Mouse (Mus musculus): ENCODE results near the gene Clip4. TPM values are rescaled to one million over a fixed set of nuclear protein-coding genes. Genes with fewer than 3 reads are reported as not detected.

Clip4 gene
- polyA plus RNA-seq, 1 experiment, result 8.0 TPM

GRCm38 (mm10) chr17:71816136-71816864 lies 48.0 kb downstream of the Clip4 start:
- DNase-seq, result no peak
- no peak for TF ChIP-seq CTCF (conservative IDR thresholded peaks at IDR 0.05; ENCODE audit: insufficient read depth, insufficient read length, low read depth, low read length)
- TF ChIP-seq POLR2A (IDR thresholded peaks at IDR 0.05; ENCODE audit: low read depth, low read length), result no peak
- Histone ChIP-seq H3K27ac (ENCODE audit: insufficient read depth, low read depth, low read length) (no peak overlapping the region), H3K27me3 (replicated peaks; ENCODE audit: control insufficient read depth, insufficient read depth, low read length) (no peaks in the 10 kb centered on the region), H3K36me3 (ENCODE audit: control insufficient read depth, insufficient read depth, low read length) (no peaks in the 10 kb centered on the region), H3K4me1 (ENCODE audit: control insufficient read depth, insufficient read depth, low read length) (no peaks in the 10 kb centered on the region), H3K4me3 (ENCODE audit: insufficient read depth, low read depth, low read length) (no peak overlapping the region)
- 67% methylated on average over 8 of the region's 8 CpGs for WGBS

DNA sequence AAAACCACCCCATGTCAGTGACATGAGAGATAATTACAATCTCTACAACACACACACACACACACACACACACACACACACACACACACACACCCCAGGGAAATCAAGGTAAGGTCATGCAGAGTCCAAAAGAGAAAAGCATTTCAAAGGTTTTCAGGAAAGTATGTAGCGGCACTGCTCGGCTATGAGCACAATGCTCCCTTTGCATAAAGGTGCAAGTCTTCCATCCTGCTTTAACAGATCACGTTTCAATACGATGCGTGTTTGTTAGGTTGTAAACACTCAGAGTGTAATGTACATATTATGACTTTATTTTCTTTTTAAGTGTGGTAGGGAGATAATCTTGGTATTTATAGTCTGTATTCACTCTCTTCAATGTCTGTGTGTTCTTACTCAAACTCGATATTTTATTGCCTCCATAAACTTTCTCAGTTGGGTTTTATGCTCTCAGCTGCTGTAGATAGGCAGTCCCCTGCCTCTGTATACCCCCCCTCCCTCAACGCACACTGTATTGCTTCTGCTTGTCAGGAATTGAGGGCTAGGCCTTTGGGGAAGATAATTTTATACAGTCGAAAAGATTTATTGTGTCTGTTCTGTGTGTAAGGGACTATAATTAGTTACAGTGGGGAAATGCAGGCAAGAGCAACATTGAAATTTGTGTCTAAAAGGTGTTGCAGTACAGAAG lies 55.5 kb downstream of the Clip4 start:
- H3K27ac ChIP-seq (ENCODE audit: insufficient read depth, low read depth, low read length), result no peak overlapping the region
- no peak overlapping the region for H3K4me3 ChIP-seq (ENCODE audit: insufficient read depth, low read depth, low read length)
- WGBS, result 69% methylated on average over 8 of the region's 8 CpGs
- no peaks in the 10 kb centered on the region for H3K36me3 ChIP-seq (ENCODE audit: control insufficient read depth, insufficient read depth, low read length)
- H3K4me1 ChIP-seq (ENCODE audit: control insufficient read depth, insufficient read depth, low read length), result peaks cover 3% of the 10 kb centered on the region; the same call in 1 of the 2 replicates
- no peaks in the 10 kb centered on the region for H3K27me3 ChIP-seq (replicated peaks; ENCODE audit: control insufficient read depth, insufficient read depth, low read length)
- no peak for TF ChIP-seq POLR2A (IDR thresholded peaks at IDR 0.05; ENCODE audit: low read depth, low read length)
- no peak for TF ChIP-seq CTCF (conservative IDR thresholded peaks at IDR 0.05; ENCODE audit: insufficient read depth, insufficient read length, low read depth, low read length)
- no peak for DNase-seq

DNA sequence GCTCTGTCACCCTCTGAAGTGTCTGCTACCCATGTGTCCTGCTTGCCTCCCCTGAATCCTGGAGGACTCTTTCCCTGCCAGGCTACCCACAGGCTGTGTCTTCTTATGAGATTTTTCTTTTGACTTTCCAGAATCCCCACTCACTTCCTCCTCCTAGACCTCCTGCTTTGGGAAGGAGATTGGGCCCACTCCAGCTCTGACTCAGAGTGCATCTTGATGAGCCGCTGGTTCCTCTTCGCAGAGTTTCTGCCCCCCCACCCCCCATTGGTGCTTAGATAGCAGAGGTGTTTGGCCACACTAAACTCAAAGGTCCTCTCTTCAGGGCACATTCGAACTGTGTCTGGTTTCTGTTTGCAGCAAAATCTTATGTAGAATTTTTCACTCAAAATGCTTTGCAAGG lies 58.3 kb downstream of the Clip4 start:
- DNase-seq, result no peak
- Histone ChIP-seq H3K4me1 (ENCODE audit: control insufficient read depth, insufficient read depth, low read length) (peaks cover 3% of the 10 kb centered on the region; the same call in 1 of the 2 replicates), H3K36me3 (ENCODE audit: control insufficient read depth, insufficient read depth, low read length) (no peaks in the 10 kb centered on the region), H3K4me3 (ENCODE audit: insufficient read depth, low read depth, low read length) (no peak overlapping the region), H3K27ac (ENCODE audit: insufficient read depth, low read depth, low read length) (no peak overlapping the region), H3K27me3 (replicated peaks; ENCODE audit: control insufficient read depth, insufficient read depth, low read length) (no peaks in the 10 kb centered on the region)
- TF ChIP-seq POLR2A (IDR thresholded peaks at IDR 0.05; ENCODE audit: low read depth, low read length) (no peak), CTCF (conservative IDR thresholded peaks at IDR 0.05; ENCODE audit: insufficient read depth, insufficient read length, low read depth, low read length) (no peak)
- 61% methylated on average over 3 of the region's 3 CpGs for WGBS

- no peaks in the 10 kb centered on the region for H3K36me3 ChIP-seq (ENCODE audit: control insufficient read depth, insufficient read depth, low read length)
- H3K27ac ChIP-seq (ENCODE audit: insufficient read depth, low read depth, low read length), result no peak overlapping the region
- TF ChIP-seq CTCF (conservative IDR thresholded peaks at IDR 0.05; ENCODE audit: insufficient read depth, insufficient read length, low read depth, low read length), result no peak
- TF ChIP-seq POLR2A (IDR thresholded peaks at IDR 0.05; ENCODE audit: low read depth, low read length), result no peak
- WGBS, result 53% methylated on average over 8 of the region's 8 CpGs
- H3K4me3 ChIP-seq (ENCODE audit: insufficient read depth, low read depth, low read length), result no peak overlapping the region
- peaks cover 3% of the 10 kb centered on the region; the same call in 1 of the 2 replicates for H3K4me1 ChIP-seq (ENCODE audit: control insufficient read depth, insufficient read depth, low read length)
- H3K27me3 ChIP-seq (replicated peaks; ENCODE audit: control insufficient read depth, insufficient read depth, low read length), result no peaks in the 10 kb centered on the region
- no peak for DNase-seq
Measured at GRCm38 (mm10) chr17:71827627-71828026, 59.4 kb downstream of the Clip4 start.

DNA sequence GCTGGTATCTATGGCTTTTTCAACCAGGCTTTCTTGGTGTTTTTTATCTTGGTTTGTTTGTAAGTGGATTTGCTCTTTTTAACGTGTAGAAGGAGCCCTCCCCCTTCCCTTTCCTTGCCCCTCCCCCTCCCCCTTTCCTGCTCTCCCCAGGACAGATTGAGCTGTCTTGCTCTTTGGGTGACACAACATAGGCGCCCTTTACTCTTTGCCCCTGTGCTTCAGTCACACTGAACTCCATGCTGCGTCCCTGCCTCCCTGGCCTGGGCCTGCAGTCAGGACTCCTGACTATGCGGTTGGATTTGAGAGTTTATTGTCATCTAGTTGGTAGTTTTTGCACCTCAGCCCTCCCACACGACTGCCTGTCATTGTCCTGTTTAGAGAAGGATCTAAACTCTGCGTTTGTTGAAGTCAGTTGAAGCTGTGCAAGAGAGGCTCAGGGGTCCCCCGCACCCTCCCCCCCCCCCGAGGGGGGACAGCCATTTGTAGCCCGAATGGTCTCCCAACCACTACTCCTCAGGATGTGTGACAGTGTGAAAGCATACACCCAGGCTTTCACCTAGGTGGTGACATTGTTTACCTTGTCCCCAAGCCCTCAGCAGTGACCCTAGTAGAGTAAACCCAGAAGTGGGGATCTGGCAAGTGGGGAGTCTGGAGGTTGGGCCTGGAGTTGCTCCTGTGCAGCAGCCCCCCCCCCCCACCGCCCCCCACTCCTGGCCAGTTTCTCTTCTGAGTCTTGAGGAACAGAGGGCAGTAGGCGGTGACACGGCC lies 60.6 kb downstream of the Clip4 start:
- Histone ChIP-seq H3K4me3 (ENCODE audit: insufficient read depth, low read depth, low read length) (no peak overlapping the region), H3K27ac (ENCODE audit: insufficient read depth, low read depth, low read length) (peak overlapping the region; percentile 52; the same call in 1 of the 2 replicates), H3K4me1 (ENCODE audit: control insufficient read depth, insufficient read depth, low read length) (peaks cover 3% of the 10 kb centered on the region; the same call in 1 of the 2 replicates), H3K27me3 (replicated peaks; ENCODE audit: control insufficient read depth, insufficient read depth, low read length) (no peaks in the 10 kb centered on the region), H3K36me3 (ENCODE audit: control insufficient read depth, insufficient read depth, low read length) (no peaks in the 10 kb centered on the region)
- 34% methylated on average over 12 of the region's 12 CpGs for WGBS
- DNase-seq, result peak; percentile 61
- TF ChIP-seq CTCF (conservative IDR thresholded peaks at IDR 0.05; ENCODE audit: insufficient read depth, insufficient read length, low read depth, low read length) (no peak), POLR2A (IDR thresholded peaks at IDR 0.05; ENCODE audit: low read depth, low read length) (no peak)

GRCm38 (mm10) chr17:71831960-71832359 lies 63.7 kb downstream of the Clip4 start:
- TF ChIP-seq CTCF (conservative IDR thresholded peaks at IDR 0.05; ENCODE audit: insufficient read depth, insufficient read length, low read depth, low read length) (no peak), POLR2A (IDR thresholded peaks at IDR 0.05; ENCODE audit: low read depth, low read length) (no peak)
- Histone ChIP-seq H3K36me3 (ENCODE audit: control insufficient read depth, insufficient read depth, low read length) (no peaks in the 10 kb centered on the region), H3K27ac (ENCODE audit: insufficient read depth, low read depth, low read length) (no peak overlapping the region), H3K4me1 (ENCODE audit: control insufficient read depth, insufficient read depth, low read length) (peaks cover 3% of the 10 kb centered on the region; the same call in 1 of the 2 replicates), H3K27me3 (replicated peaks; ENCODE audit: control insufficient read depth, insufficient read depth, low read length) (no peaks in the 10 kb centered on the region), H3K4me3 (ENCODE audit: insufficient read depth, low read depth, low read length) (no peak overlapping the region)
- 83% methylated on average over 3 of the region's 3 CpGs for WGBS
- DNase-seq, result no peak
